Mouse (Mus musculus) hindbrain, embryonic 13.5 days (tissue): Measurements from ENCODE around the gene Msl1. TPM values are rescaled to one million over a fixed set of nuclear protein-coding genes. Genes with fewer than 3 reads are reported as not detected.

Source experiments
- ATAC-seq: fragments of 200-750 bp; cut with Nextera tagmentation; 2 replicates; pipeline ENCODE4 v1.8.0; 2017; ENCODE audit warnings: moderate TSS enrichment; ENCODE audit not compliant: low FRiP score
- H3K27ac ChIP-seq: fragments of 300-500 bp; sonication (generic); 2 replicates; pipeline ENCODE4 v1.5.1; 2015; ENCODE audit warnings: inconsistent platforms, mild to moderate bottlenecking, moderate library complexity
- H3K27me3 ChIP-seq: fragments of 300-500 bp; sonication (generic); 2 replicates; pipeline ENCODE4 v1.6.1; 2015; ENCODE audit warnings: mild to moderate bottlenecking, inconsistent platforms
- H3K36me3 ChIP-seq: fragments of 300-500 bp; sonication (generic); 2 replicates; pipeline ENCODE4 v1.6.1; 2015; ENCODE audit warnings: mild to moderate bottlenecking, inconsistent platforms
- H3K4me1 ChIP-seq: fragments of 300-500 bp; sonication (generic); replicated peaks from 2 replicates; pipeline ENCODE4 v1.6.1; 2015; ENCODE audit warnings: inconsistent platforms
- H3K4me2 ChIP-seq: fragments of 300-500 bp; sonication (generic); 2 replicates; pipeline ENCODE4 v1.6.1; 2015; ENCODE audit warnings: inconsistent platforms, mild to moderate bottlenecking, moderate library complexity
- H3K4me3 ChIP-seq: fragments of 300-500 bp; sonication (generic); 2 replicates; pipeline ENCODE4 v1.5.1; 2015; ENCODE audit warnings: mild to moderate bottlenecking, inconsistent platforms
- H3K9ac ChIP-seq: fragments of 300-500 bp; sonication (generic); 2 replicates; pipeline ENCODE4 v1.6.1; 2015; ENCODE audit warnings: mild to moderate bottlenecking, inconsistent platforms
- H3K9me3 ChIP-seq: fragments of 300-500 bp; sonication (generic); 2 replicates; pipeline ENCODE4 v1.6.1; 2016; ENCODE audit warnings: inconsistent platforms
- WGBS: fragments of 180-500 bp; shearing (Covaris S2); methylation state at CpG from one replicate; pipeline ENCODE4 v1.1.7; 2015; 5-methylcytosine and 5-hydroxymethylcytosine counted together
- polyA plus RNA-seq: library from polyadenylated mRNA; unstranded; fragments of >200 nt; fragmentation: Nextera tagmentation; extraction: Ambion mirVana; gene quantifications from 2 replicates; pipeline ENCODE4 v1.2.1, GENCODE M21; 2015

Gene Msl1
- polyA plus RNA-seq, 1 experiment from 2014 or later, result 33.0 TPM

DNA sequence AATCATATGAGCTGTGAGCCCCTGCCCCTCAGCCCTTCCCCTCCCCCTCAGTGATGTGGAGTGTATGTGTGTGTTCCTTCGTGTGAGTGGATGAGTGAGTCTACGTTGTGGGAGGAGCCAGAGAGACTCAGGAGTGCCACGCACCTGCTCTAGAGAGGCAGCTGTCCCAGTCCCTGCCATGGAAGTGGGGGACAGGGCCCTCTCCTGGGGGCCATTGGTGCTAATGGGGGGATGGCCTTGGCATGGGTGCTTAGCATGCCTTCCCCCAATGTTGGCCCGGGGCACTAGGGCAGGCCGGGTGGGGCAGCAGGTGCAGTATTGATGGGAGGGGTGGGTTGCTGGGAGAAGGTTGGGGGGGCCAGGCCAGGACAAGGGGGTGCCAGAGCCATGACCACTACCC lies 28.5 kb upstream of the Msl1 start:
- Histone ChIP-seq H3K36me3 (peaks cover 82% of the 10 kb centered on the region), H3K4me1 (peaks cover 50% of the 10 kb centered on the region), H3K27me3 (no peaks in the 10 kb centered on the region), H3K4me3 (no peak overlapping the region), H3K9me3 (no peaks in the 10 kb centered on the region), H3K27ac (peak overlapping the region; percentile 88), H3K9ac (peak overlapping the region; percentile 43; the same call in 1 of the 2 replicates), H3K4me2 (0 out of 2 replicates have a peak overlapping the region, but pooled peaks have one; percentile 9)
- peak; percentile 32 for ATAC-seq
- WGBS, result 41% methylated on average over 4 of the region's 5 CpGs

DNA sequence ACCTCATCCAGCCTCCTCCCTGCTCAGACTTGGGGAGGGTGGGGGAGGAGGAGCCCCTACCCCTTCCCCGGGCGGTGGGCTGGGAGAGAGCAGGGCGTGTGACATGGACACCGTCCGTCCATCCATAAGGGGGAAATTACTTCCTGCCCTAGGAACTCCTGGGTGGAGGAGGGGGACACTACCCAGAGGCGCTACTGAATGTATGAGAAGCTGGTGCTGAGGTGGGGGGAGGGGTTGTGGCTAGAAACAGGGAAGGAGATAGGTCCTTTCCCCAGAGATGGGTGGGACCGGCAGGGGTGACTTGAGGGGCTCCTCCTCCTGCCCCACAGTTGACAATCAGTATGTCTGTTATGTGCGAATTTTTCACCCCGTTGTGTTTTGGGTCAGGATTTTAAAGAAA lies 28.0 kb upstream of the Msl1 start:
- peak; percentile 2; the same call in 1 of the 2 replicates for ATAC-seq
- WGBS, result 14% methylated on average over 6 of the region's 9 CpGs
- H3K4me1 ChIP-seq, result peaks cover 50% of the 10 kb centered on the region
- H3K9me3 ChIP-seq, result no peaks in the 10 kb centered on the region
- H3K9ac ChIP-seq, result peak overlapping the region; percentile 43
- peak overlapping the region; percentile 88 for H3K27ac ChIP-seq
- peaks cover 77% of the 10 kb centered on the region for H3K36me3 ChIP-seq
- H3K4me3 ChIP-seq, result no peak overlapping the region
- no peaks in the 10 kb centered on the region for H3K27me3 ChIP-seq
- 0 out of 2 replicates have a peak overlapping the region, but pooled peaks have one; percentile 9 for H3K4me2 ChIP-seq

DNA sequence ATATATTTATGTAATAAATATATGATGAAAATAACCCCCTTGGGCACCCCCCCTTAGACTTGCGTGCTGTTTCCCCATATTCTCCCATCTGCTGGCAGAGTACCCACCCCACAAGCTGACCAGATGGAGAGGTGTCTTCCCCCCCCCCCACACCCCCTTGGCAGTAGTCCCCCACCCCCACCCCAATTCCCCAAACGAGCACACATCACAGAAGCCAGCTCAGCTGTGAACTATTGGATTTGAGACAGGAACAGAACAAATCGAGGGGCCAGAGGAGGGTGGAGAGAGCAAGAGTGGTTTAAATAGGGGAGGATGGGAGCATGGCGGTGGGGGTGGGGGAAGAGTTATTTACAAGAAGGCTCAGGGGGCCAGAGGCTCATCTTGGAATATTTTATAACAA lies 27.6 kb upstream of the Msl1 start:
- Histone ChIP-seq H3K4me1 (peaks cover 52% of the 10 kb centered on the region), H3K27me3 (no peaks in the 10 kb centered on the region), H3K4me2 (peak overlapping the region; percentile 36), H3K9me3 (no peaks in the 10 kb centered on the region), H3K4me3 (no peak overlapping the region), H3K27ac (peak overlapping the region; percentile 88), H3K9ac (peak overlapping the region; percentile 55; the same call in 1 of the 2 replicates), H3K36me3 (peaks cover 73% of the 10 kb centered on the region)
- 20% methylated on average over 4 of the region's 4 CpGs for WGBS
- no peak for ATAC-seq

DNA sequence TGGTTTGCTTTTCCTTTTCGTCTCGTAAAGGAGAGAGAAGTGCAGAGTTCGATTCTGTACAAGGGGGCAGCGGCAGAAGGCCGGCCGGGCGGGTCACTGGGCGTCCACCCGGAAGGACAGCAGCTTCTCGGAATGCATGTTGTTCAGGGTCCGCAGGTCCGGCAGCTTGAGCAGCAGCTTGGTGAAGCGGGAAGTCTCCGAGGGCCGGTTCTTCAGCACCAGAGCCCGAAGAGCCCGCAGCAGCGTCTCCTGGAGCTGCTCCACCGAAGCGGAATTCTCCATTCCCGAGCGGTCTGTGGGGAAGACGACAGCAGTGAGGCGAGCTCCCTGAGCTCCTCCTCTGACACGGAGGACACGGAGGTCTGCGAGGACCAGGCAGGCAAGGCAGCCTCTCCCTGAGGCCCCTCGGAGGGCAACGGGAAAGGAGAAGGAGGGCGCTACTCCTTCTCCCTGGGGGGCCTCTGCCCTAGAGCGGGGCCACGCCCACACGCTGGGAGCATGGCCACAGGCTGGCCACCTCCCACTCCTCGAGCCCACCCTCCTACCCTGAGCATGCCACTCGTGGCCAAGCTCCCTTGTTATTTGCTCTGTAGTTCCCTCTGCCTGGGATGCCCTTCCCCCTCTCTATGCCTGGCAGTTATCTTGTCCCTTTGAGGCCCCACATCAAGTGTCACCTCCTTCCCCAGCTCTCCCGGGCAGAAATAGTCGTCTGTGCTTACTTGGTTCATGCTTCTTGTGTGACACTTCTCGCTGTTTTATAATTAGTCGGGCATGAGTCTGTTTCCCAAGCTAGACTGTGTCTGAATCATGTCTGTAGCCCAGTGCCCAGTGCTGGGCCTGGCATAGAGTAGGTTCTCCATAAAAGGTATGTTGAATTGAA lies 26.9 kb upstream of the Msl1 start:
- WGBS, result 18% methylated on average over 37 of the region's 39 CpGs
- Histone ChIP-seq H3K9ac (peak overlapping the region; percentile 55), H3K4me2 (peak overlapping the region; percentile 36), H3K27me3 (no peaks in the 10 kb centered on the region), H3K9me3 (no peaks in the 10 kb centered on the region), H3K4me1 (peaks cover 59% of the 10 kb centered on the region), H3K27ac (peak overlapping the region; percentile 88), H3K4me3 (no peak overlapping the region), H3K36me3 (peaks cover 66% of the 10 kb centered on the region)
- no peak for ATAC-seq

DNA sequence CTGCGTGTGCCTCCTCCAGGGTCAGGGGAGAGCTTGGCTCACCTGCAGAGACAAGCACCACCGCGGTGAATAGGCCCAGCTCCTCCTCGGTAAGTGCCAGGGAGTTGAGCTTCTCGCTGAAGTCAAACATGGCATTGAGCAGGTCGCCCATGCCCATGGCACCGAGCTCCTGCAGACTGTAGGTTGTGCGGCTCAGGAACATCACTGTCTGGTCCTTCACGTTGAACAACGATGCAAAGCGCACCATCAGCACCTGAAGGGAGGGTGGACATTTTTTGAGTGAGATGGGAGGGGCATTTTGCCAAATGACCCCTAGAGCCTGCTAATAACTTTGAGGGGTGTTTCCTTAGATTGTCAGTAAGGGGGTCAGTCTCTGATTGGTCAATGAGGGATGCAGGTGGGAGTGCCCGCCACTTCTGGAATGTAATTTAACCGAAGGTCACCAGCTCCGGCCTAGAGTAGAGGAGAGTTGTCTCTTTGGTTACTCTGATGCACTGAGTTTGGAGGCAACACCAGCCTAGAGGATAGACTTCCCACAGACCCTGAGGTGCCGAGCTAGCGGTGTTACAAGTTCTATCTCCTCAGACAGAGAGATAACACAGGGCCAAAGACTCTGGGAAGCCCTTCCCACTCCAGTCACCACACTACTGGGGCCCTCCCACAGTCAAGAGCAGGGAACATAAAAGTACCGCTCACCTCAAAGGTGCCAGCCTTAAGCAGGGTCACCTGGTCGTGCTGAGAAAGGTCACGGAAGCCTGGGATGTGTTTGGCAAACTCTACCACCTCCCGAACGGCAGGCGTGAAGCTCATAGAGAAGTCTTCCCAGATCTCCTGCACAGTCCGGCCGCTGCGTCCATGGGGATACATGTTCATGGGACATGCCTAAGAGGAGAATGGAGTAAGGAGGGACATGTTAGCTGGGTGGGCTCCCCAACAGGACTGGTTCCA lies 26.0 kb upstream of the Msl1 start:
- no peak for ATAC-seq
- no peak overlapping the region for H3K4me3 ChIP-seq
- no peak overlapping the region for H3K4me2 ChIP-seq
- no peaks in the 10 kb centered on the region for H3K9me3 ChIP-seq
- WGBS, result 92% methylated on average over 25 of the region's 25 CpGs
- H3K27me3 ChIP-seq, result no peaks in the 10 kb centered on the region
- H3K27ac ChIP-seq, result peak overlapping the region; percentile 88
- peaks cover 68% of the 10 kb centered on the region for H3K4me1 ChIP-seq
- peaks cover 57% of the 10 kb centered on the region for H3K36me3 ChIP-seq
- no peak overlapping the region for H3K9ac ChIP-seq

DNA sequence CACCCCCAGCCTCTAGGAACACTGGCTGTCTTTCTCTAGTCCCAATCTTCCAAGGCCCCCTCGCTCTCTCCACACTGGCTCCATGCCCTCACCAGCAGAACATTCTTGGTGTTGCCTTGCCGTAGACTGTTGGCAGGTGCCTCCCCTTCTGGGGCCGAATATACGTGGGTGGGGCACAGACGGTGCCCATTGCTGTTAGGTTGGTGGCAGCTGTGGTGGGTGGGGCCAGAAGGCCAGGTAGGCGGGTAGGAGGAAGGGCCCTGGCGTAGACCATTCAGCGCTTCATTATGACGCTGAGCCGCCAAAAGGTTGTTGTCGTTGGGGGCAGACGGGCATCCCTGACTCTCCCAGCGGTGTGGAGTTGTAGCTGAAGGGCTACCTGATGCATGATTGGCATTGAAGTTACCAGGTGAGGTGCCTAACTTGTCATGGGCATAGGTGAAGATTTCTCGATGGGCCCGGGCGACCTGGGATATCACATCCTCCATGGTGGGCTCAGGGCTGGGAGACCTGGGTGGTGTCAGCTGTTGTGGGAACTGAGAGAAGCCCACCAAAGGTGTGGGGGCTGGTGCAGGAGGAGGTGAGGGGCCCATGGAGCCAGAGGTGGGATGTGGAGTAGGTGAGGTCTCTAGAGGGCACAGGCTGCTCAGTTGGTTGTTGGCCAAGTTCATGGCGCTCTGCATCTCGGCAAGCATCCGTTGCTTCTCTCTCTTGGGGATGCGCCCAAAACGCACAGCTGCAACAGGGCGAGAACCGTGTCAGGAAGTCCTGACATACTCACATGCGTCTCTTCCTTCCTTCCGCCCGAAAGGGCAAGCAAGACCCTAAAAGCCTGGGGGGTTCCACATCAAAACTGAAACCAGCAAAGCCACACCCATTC lies 25.0 kb upstream of the Msl1 start:
- Histone ChIP-seq H3K27ac (no peak overlapping the region), H3K9ac (no peak overlapping the region), H3K36me3 (peaks cover 48% of the 10 kb centered on the region), H3K4me1 (peaks cover 68% of the 10 kb centered on the region), H3K4me3 (no peak overlapping the region), H3K9me3 (no peaks in the 10 kb centered on the region), H3K4me2 (no peak overlapping the region), H3K27me3 (no peaks in the 10 kb centered on the region)
- WGBS, result 93% methylated on average over 26 of the region's 26 CpGs
- ATAC-seq, result no peak

DNA sequence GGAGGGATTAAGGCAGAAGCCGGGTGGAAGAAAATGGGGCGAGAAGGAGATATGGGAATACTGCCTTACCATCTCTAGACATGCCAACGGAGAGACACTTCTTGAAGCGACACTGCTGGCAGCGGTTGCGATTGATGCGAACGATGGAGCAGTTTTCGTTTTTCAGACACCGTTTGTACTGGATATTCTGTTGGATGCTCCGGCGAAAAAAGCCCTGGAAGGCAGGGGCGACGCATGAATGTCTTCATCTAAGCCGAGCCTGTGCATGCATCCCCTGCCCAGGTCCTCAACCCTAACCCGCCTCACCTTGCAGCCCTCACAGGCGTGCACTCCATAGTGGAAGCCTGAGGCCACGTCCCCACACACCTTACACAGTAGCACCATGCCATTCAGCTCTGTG lies 24.2 kb upstream of the Msl1 start:
- 97% methylated on average over 18 of the region's 18 CpGs for WGBS
- Histone ChIP-seq H3K4me3 (no peak overlapping the region), H3K4me1 (peaks cover 68% of the 10 kb centered on the region), H3K4me2 (no peak overlapping the region), H3K9me3 (no peaks in the 10 kb centered on the region), H3K27ac (no peak overlapping the region), H3K27me3 (no peaks in the 10 kb centered on the region), H3K36me3 (peaks cover 41% of the 10 kb centered on the region), H3K9ac (no peak overlapping the region)
- ATAC-seq, result no peak

DNA sequence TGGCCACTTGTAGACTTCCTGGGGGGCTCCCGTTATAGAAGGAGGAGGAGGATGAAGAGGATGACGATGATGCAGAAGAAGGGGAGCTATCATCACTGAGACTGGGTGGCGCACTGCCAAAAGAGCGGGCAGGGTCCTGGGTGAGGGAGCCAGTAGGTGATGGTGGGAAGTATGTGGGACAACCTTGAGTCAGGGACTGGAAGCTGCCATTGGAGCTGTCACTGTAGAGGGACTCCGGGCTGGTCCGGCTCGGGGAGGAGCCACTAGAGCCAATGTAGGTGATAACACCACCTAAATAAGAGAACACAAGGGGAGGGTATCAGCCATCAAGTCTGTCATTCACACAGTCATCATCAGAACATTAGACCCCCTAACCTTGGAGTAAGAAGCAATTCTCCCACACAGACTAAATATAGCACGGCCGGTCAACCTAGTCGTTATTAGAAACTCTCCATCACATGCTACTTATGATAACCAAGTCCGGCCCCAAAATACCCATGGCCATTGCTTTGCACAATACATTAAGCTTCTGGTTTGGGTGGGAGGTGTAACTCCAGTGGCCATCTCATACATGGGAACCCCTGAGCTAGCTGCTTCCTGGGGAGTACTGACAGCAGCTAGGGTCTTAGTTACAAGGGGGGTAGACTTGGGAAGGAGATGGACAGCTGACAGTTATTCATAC lies 23.3 kb upstream of the Msl1 start:
- H3K4me3 ChIP-seq, result no peak overlapping the region
- peaks cover 39% of the 10 kb centered on the region for H3K36me3 ChIP-seq
- H3K4me1 ChIP-seq, result peaks cover 68% of the 10 kb centered on the region
- 95% methylated on average over 11 of the region's 11 CpGs for WGBS
- H3K9ac ChIP-seq, result no peak overlapping the region
- no peaks in the 10 kb centered on the region for H3K9me3 ChIP-seq
- ATAC-seq, result no peak
- no peak overlapping the region for H3K4me2 ChIP-seq
- H3K27me3 ChIP-seq, result no peaks in the 10 kb centered on the region
- no peak overlapping the region for H3K27ac ChIP-seq

DNA sequence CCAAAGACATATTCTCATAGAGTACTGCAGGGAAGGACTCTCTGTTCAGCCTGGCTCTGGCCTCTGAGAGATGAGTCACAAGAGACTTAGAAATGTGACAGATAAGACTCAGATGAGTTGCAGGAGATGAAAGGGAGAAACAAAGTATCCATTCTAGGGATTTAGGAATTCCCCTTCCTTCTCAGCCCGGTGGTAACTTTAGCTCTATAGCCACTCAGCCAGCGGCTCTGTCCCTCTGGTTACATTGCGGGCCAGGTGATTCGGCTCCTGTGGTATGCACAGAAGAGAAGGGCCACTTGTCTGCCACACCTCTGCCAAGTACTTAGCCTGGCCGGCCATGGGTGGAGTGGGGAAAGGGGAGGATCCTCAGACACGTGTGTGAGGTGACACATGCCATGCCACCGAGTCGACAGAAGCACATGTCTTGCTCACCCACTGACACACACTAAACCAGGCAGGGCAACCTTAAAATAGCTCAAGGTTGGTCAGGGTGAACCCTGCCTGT lies 22.6 kb upstream of the Msl1 start:
- Histone ChIP-seq H3K27me3 (no peaks in the 10 kb centered on the region), H3K4me3 (no peak overlapping the region), H3K9me3 (no peaks in the 10 kb centered on the region), H3K4me2 (no peak overlapping the region), H3K36me3 (peaks cover 39% of the 10 kb centered on the region), H3K4me1 (peaks cover 64% of the 10 kb centered on the region), H3K27ac (no peak overlapping the region; the same call in 1 of the 2 replicates), H3K9ac (no peak overlapping the region)
- ATAC-seq, result no peak
- WGBS, result 85% methylated on average over 8 of the region's 8 CpGs

DNA sequence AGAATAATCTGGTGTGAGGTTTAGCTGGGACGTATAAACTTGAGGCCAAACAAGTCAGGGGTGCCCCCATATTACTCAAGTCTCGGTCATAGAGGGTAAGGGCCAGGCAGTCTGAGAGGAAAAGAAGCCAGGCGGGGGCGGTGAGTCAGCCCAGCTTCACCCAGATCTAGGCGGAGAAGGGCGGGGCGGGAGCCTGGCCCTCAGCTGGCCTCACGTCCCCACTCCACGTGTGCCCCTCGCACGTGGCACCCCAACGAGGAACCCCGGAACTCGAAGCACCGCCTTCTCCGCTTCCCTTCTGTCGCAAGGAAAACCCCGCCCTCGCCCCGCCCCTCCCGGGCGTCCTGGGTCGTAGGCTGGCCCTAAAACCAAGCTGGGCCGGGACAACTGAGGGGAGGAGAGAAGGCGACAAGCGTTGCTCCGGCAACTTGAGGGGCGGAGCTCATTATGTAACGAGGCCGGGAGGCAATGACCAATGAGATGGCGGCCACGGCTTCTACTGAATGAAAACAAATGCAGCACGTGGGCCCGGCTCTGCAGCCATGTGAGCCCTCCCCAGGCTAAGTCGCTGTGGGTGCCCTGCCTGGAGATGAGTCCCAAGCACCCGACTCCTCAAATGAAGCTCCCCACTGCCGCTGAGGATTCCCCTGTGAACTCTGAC lies 21.6 kb upstream of the Msl1 start:
- WGBS, result under 1% methylated on average over 32 of the region's 37 CpGs
- Histone ChIP-seq H3K9me3 (no peaks in the 10 kb centered on the region), H3K4me3 (peak overlapping the region; percentile 44), H3K4me2 (peak overlapping the region; percentile 79), H3K36me3 (peaks cover 31% of the 10 kb centered on the region), H3K4me1 (peaks cover 54% of the 10 kb centered on the region), H3K27ac (no peak overlapping the region), H3K27me3 (no peaks in the 10 kb centered on the region), H3K9ac (peak overlapping the region; percentile 66)
- peak; percentile 63 for ATAC-seq
